Mouse (Mus musculus) bone marrow, adult 2 months (tissue): Measurements from ENCODE around the gene Msrb3. TPM values are rescaled to one million over a fixed set of nuclear protein-coding genes. Genes with fewer than 3 reads are reported as not detected.

Source experiments
- H3K27ac ChIP-seq: fragments of 200-500 bp; 2 replicates; pipeline ENCODE4 v1.5.1; 2012; ENCODE audit warnings: low read depth, mild to moderate bottlenecking, control low read depth, inconsistent platforms, low read length; ENCODE audit not compliant: control insufficient read depth, poor library complexity, insufficient read depth
- H3K4me1 ChIP-seq: fragments of 200-500 bp; 2 replicates; pipeline ENCODE4 v1.6.1; 2011; ENCODE audit warnings: low read length; ENCODE audit not compliant: control insufficient read depth, insufficient read depth
- H3K4me3 ChIP-seq: fragments of 200-500 bp; replicated peaks from 2 replicates; pipeline ENCODE3; 2011; ENCODE audit warnings: mild to moderate bottlenecking, low read depth, low read length, control low read depth; ENCODE audit not compliant: control insufficient read depth
- CTCF ChIP-seq: fragments of 200-500 bp; IDR thresholded peaks from 2 replicates; pipeline ENCODE4 v1.5.1; 2011; ENCODE audit warnings: low read length, control low read depth; ENCODE audit not compliant: control insufficient read depth, insufficient read depth
- POLR2A ChIP-seq: fragments of 200-500 bp; IDR thresholded peaks from 2 replicates; pipeline ENCODE4 v1.6.1; 2011; ENCODE audit warnings: low read depth, mild to moderate bottlenecking, control low read depth, low read length, borderline replicate concordance; ENCODE audit not compliant: control insufficient read depth
- WGBS: fragments of 180-500 bp; shearing (Covaris S2); methylation state at CpG from one replicate; pipeline ENCODE4 v1.1.7; 2018; 5-methylcytosine and 5-hydroxymethylcytosine counted together
- polyA plus RNA-seq: library from polyadenylated mRNA; stranded (reverse); fragments of >200 nt; gene quantifications from 2 replicates; pipeline ENCODE4 v1.2.4, GENCODE M21; 2011; ENCODE audit warnings: low replicate concordance; ENCODE audit not compliant: missing spikeins, insufficient read depth, insufficient read length

Msrb3 gene
- polyA plus RNA-seq, 1 experiment, result 3.7 TPM

- H3K27ac ChIP-seq, result no peak overlapping the region
- TF ChIP-seq POLR2A, result no peak
- no peak for TF ChIP-seq CTCF
- 72% methylated on average over 7 of the region's 7 CpGs for WGBS
Observed at GRCm38 (mm10) chr10:120839966-120840365, 58.9 kb downstream of the Msrb3 start.

GRCm38 (mm10) chr10:120834531-120834930, 64.4 kb downstream of the Msrb3 start:
- no peak for TF ChIP-seq CTCF
- no peak for TF ChIP-seq POLR2A
- Histone ChIP-seq H3K4me1 (no peaks in the 10 kb centered on the region), H3K4me3 (no peak overlapping the region), H3K27ac (no peak overlapping the region)
- whole genome bisulfite sequencing, result 88% methylated on average over 1 of the region's 1 CpGs

More at GRCm38 (mm10) chr10:120839966-120840365, 58.9 kb downstream of the Msrb3 start:
- Histone ChIP-seq H3K4me3 (no peak overlapping the region), H3K4me1 (no peaks in the 10 kb centered on the region)

GRCm38 (mm10) chr10:120833836-120834235, 65.1 kb downstream of the Msrb3 start:
- Histone ChIP-seq H3K4me1 (no peaks in the 10 kb centered on the region), H3K27ac (no peak overlapping the region), H3K4me3 (no peak overlapping the region)
- no peak for TF ChIP-seq CTCF
- no peak for TF ChIP-seq POLR2A

GRCm38 (mm10) chr10:120827761-120828160, 71.1 kb downstream of the Msrb3 start:
- H3K4me1 ChIP-seq, result no peaks in the 10 kb centered on the region
- WGBS, result 89% methylated on average over 12 of the region's 12 CpGs
- no peak overlapping the region for H3K27ac ChIP-seq
- TF ChIP-seq CTCF (no peak), POLR2A (no peak)
- no peak overlapping the region for H3K4me3 ChIP-seq

- TF ChIP-seq CTCF, result no peak
- TF ChIP-seq POLR2A, result no peak
- Histone ChIP-seq H3K4me3 (no peak overlapping the region), H3K4me1 (no peaks in the 10 kb centered on the region), H3K27ac (no peak overlapping the region)
- 50% methylated on average over 27 of the region's 27 CpGs for WGBS
Observed at GRCm38 (mm10) chr10:120826795-120827669, 71.9 kb downstream of the Msrb3 start.

- no peak overlapping the region for H3K27ac ChIP-seq
- no peak overlapping the region for H3K4me3 ChIP-seq
- TF ChIP-seq CTCF, result no peak
- no peak for TF ChIP-seq POLR2A
- 13% methylated on average over 7 of the region's 7 CpGs for WGBS
- H3K4me1 ChIP-seq, result no peaks in the 10 kb centered on the region
Observed at GRCm38 (mm10) chr10:120826381-120826780, 72.5 kb downstream of the Msrb3 start.

- no peak overlapping the region for H3K27ac ChIP-seq
- no peak for TF ChIP-seq POLR2A
- no peak for TF ChIP-seq CTCF
- 87% methylated on average over 11 of the region's 11 CpGs for WGBS
- no peaks in the 10 kb centered on the region for H3K4me1 ChIP-seq
- no peak overlapping the region for H3K4me3 ChIP-seq
Observed at GRCm38 (mm10) chr10:120825594-120825993, 73.3 kb downstream of the Msrb3 start.

- Histone ChIP-seq H3K4me3 (no peak overlapping the region), H3K27ac (no peak overlapping the region), H3K4me1 (no peaks in the 10 kb centered on the region)
- 15% methylated on average over 20 of the region's 20 CpGs for WGBS
- TF ChIP-seq CTCF (no peak), POLR2A (no peak)
Observed at GRCm38 (mm10) chr10:120821491-120822358, 77.2 kb downstream of the Msrb3 start.

GRCm38 (mm10) chr10:120820781-120821300, 78.1 kb downstream of the Msrb3 start:
- no peak for TF ChIP-seq CTCF
- no peak for TF ChIP-seq POLR2A
- WGBS, result 78% methylated on average over 12 of the region's 12 CpGs
- Histone ChIP-seq H3K27ac (no peak overlapping the region), H3K4me1 (no peaks in the 10 kb centered on the region), H3K4me3 (no peak overlapping the region)
